Mouse (Mus musculus) MEL (cell line): ENCODE results near the gene Atxn3. TPM values are rescaled to one million over a fixed set of nuclear protein-coding genes. Genes with fewer than 3 reads are reported as not detected.
A peak's percentile ranks its signal among the peaks of the same experiment; 100 is the strongest.
"Not testable (repeated sequence)": the region's sequence is repeated elsewhere in the genome, so short reads cannot be mapped to it uniquely, and the experiment has no call there.

Experiments used
- DNase-seq: peaks from one replicate; pipeline ENCODE4 v3.0.0; 2011; ENCODE audit warnings: low read depth, low spot score
- H3K27ac ChIP-seq: 2 replicates; pipeline ENCODE4 v1.5.1; 2012; ENCODE audit warnings: low read depth, mild to moderate bottlenecking, control low read depth, low read length, moderate library complexity; ENCODE audit not compliant: control insufficient read depth
- H3K27me3 ChIP-seq, 2 experiments: fragments of 150-350 bp in 1 of 2; sonication (generic) in 1 of 2; 2 replicates each; pipeline ENCODE4 v1.6.1; 2012; ENCODE audit warnings: low read length in 2 of 2, mild to moderate bottlenecking in 2 of 2, improper control_type of control experiment in 1 of 2, moderate library complexity in 1 of 2; ENCODE audit not compliant: insufficient read depth in 2 of 2, control insufficient read depth in 1 of 2
- H3K36me3 ChIP-seq, 2 experiments: 2 replicates each; pipeline ENCODE4 v1.6.1; 2012 to 2014; ENCODE audit warnings: low read length in 2 of 2, improper control_type of control experiment in 1 of 2, inconsistent platforms in 1 of 2, mild to moderate bottlenecking in 1 of 2; ENCODE audit not compliant: insufficient read depth in 2 of 2, control insufficient read depth in 1 of 2
- H3K4me1 ChIP-seq, 2 experiments: fragments of 150-350 bp in 1 of 2; sonication (generic) in 1 of 2; 2 replicates each; pipeline ENCODE4 v1.6.1; 2012; ENCODE audit warnings: low read length in 2 of 2, improper control_type of control experiment in 1 of 2, mild to moderate bottlenecking in 1 of 2; ENCODE audit not compliant: insufficient read depth in 2 of 2, control insufficient read depth in 1 of 2
- H3K4me3 ChIP-seq, 2 experiments: fragments of 150-350 bp in 1 of 2; sonication (generic) in 1 of 2; 2 replicates each; pipeline ENCODE4 v1.5.1; 2012; ENCODE audit warnings: low read depth in 2 of 2, low read length in 2 of 2, mild to moderate bottlenecking in 2 of 2, moderate library complexity in 2 of 2, control low read depth in 1 of 2, improper control_type of control experiment in 1 of 2; ENCODE audit not compliant: control insufficient read depth in 1 of 2, insufficient read depth in 1 of 2
- H3K79me2 ChIP-seq: 2 replicates; pipeline ENCODE4 v1.6.1; 2012; ENCODE audit warnings: mild to moderate bottlenecking, low read length, moderate library complexity; ENCODE audit not compliant: control insufficient read depth, poor library complexity, insufficient read depth
- H3K9ac ChIP-seq: 2 replicates; pipeline ENCODE4 v1.6.1; 2012; ENCODE audit warnings: low read depth, mild to moderate bottlenecking, control low read depth, low read length, moderate library complexity; ENCODE audit not compliant: control insufficient read depth, poor library complexity, severe bottlenecking
- H3K9me3 ChIP-seq: fragments of 150-350 bp; sonication (generic); replicated peaks from 2 replicates; pipeline ENCODE4 v1.6.1; 2012; ENCODE audit warnings: mild to moderate bottlenecking, low read length, improper control_type of control experiment, moderate library complexity; ENCODE audit not compliant: insufficient read depth
- BHLHE40 ChIP-seq: IDR thresholded peaks from 2 replicates; pipeline ENCODE4 v1.6.1; 2012; ENCODE audit warnings: low read depth, mild to moderate bottlenecking, inconsistent platforms, low read length, improper control_type of control experiment, borderline replicate concordance
- CHD2 ChIP-seq: IDR thresholded peaks from 2 replicates; pipeline ENCODE4 v1.6.1; 2011; ENCODE audit warnings: low read length, improper control_type of control experiment
- CTCF ChIP-seq, 3 experiments: IDR thresholded peaks in 2 of 3; conservative IDR thresholded peaks in 1 of 3; 2 replicates each; pipeline ENCODE4 v1.5.1; 2011 to 2012; ENCODE audit warnings: low read length in 3 of 3, low read depth in 2 of 3, mild to moderate bottlenecking in 2 of 3, improper control_type of control experiment in 1 of 3, inconsistent platforms in 1 of 3, mixed read lengths in 1 of 3, moderate library complexity in 1 of 3; ENCODE audit not compliant: control insufficient read depth in 1 of 3, insufficient read depth in 1 of 3, poor library complexity in 1 of 3, severe bottlenecking in 1 of 3
- E2F4 ChIP-seq: IDR thresholded peaks from 2 replicates; pipeline ENCODE4 v1.6.1; 2011; ENCODE audit warnings: low read depth, low read length, improper control_type of control experiment, borderline replicate concordance
- ELF1 ChIP-seq: IDR thresholded peaks from 2 replicates; pipeline ENCODE4 v1.6.1; 2014; ENCODE audit warnings: low read depth, mild to moderate bottlenecking, inconsistent platforms, low read length, improper control_type of control experiment, moderate library complexity
- EP300 ChIP-seq, 2 experiments: IDR thresholded peaks; 2 replicates each; pipeline ENCODE4 v1.6.1; 2011; ENCODE audit warnings: improper control_type of control experiment in 2 of 2, low read length in 2 of 2, low read depth in 1 of 2, mild to moderate bottlenecking in 1 of 2
- HCFC1 ChIP-seq: IDR thresholded peaks from 2 replicates; pipeline ENCODE4 v1.6.1; 2012; ENCODE audit warnings: low read depth, mild to moderate bottlenecking, inconsistent platforms, low read length, improper control_type of control experiment, moderate library complexity
- JUND ChIP-seq: IDR thresholded peaks from 2 replicates; pipeline ENCODE4 v1.6.1; 2011; ENCODE audit warnings: low read depth, mild to moderate bottlenecking, improper control_type of control experiment, low read length
- KAT2A ChIP-seq: conservative IDR thresholded peaks from 2 replicates; pipeline ENCODE4 v1.6.1; 2012; ENCODE audit warnings: low read depth, low read length, improper control_type of control experiment, inconsistent platforms
- MAFK ChIP-seq: IDR thresholded peaks from 2 replicates; pipeline ENCODE4 v1.6.1; 2011; ENCODE audit warnings: low read depth, mild to moderate bottlenecking, low read length, improper control_type of control experiment, borderline replicate concordance
- MAX ChIP-seq: IDR thresholded peaks from 2 replicates; pipeline ENCODE4 v1.6.1; 2011; ENCODE audit warnings: low read length, improper control_type of control experiment
- MAZ ChIP-seq: IDR thresholded peaks from 2 replicates; pipeline ENCODE4 v1.6.1; 2012; ENCODE audit warnings: low read depth, mild to moderate bottlenecking, inconsistent platforms, low read length, improper control_type of control experiment
- MXI1 ChIP-seq: IDR thresholded peaks from 2 replicates; pipeline ENCODE4 v1.6.1; 2011; ENCODE audit warnings: mild to moderate bottlenecking, low read depth, low read length, improper control_type of control experiment
- MYC ChIP-seq: IDR thresholded peaks from 2 replicates; pipeline ENCODE4 v1.6.1; 2011; ENCODE audit warnings: low read depth, mild to moderate bottlenecking, low read length, improper control_type of control experiment, moderate library complexity
- NELFE ChIP-seq: IDR thresholded peaks from 2 replicates; pipeline ENCODE4 v1.6.1; 2011; ENCODE audit warnings: low read depth, low read length, improper control_type of control experiment
- NRF1 ChIP-seq: IDR thresholded peaks from 2 replicates; pipeline ENCODE4 v1.6.1; 2014; ENCODE audit warnings: low read depth, mild to moderate bottlenecking, inconsistent platforms, low read length, improper control_type of control experiment, moderate library complexity; ENCODE audit not compliant: poor library complexity, insufficient read depth, severe bottlenecking
- POLR2A ChIP-seq, 2 experiments: IDR thresholded peaks; 2 replicates each; pipeline ENCODE4 v1.6.1; 2011 to 2012; ENCODE audit warnings: low read length in 2 of 2, mild to moderate bottlenecking in 2 of 2, control low read depth in 1 of 2, improper control_type of control experiment in 1 of 2, low read depth in 1 of 2, moderate library complexity in 1 of 2; ENCODE audit not compliant: control insufficient read depth in 1 of 2, insufficient read depth in 1 of 2, poor library complexity in 1 of 2
- POLR2AphosphoS2 ChIP-seq: IDR thresholded peaks from 2 replicates; pipeline ENCODE4 v1.6.1; 2011; ENCODE audit warnings: low read length, improper control_type of control experiment
- POLR2AphosphoS5 ChIP-seq: IDR thresholded peaks from 2 replicates; pipeline ENCODE4 v1.6.1; 2012; ENCODE audit warnings: low read depth, borderline replicate concordance, mild to moderate bottlenecking, inconsistent platforms, low read length, moderate library complexity, mixed read lengths
- RCOR1 ChIP-seq: IDR thresholded peaks from 2 replicates; pipeline ENCODE4 v1.6.1; 2012; ENCODE audit warnings: low read depth, mild to moderate bottlenecking, inconsistent platforms, low read length, improper control_type of control experiment
- SIN3A ChIP-seq: IDR thresholded peaks from 2 replicates; pipeline ENCODE4 v1.6.1; 2012; ENCODE audit warnings: low read length, improper control_type of control experiment, inconsistent platforms
- SMC3 ChIP-seq: IDR thresholded peaks from 2 replicates; pipeline ENCODE4 v1.6.1; 2011; ENCODE audit warnings: low read depth, low read length, improper control_type of control experiment
- TBP ChIP-seq: IDR thresholded peaks from 2 replicates; pipeline ENCODE4 v1.8.0; 2011; ENCODE audit warnings: low read depth, low read length, improper control_type of control experiment
- TCF12 ChIP-seq: IDR thresholded peaks from 2 replicates; pipeline ENCODE4 v1.6.1; 2014; ENCODE audit warnings: low read depth, mild to moderate bottlenecking, inconsistent platforms, low read length, improper control_type of control experiment, moderate library complexity
- ZMIZ1 ChIP-seq: IDR thresholded peaks from 2 replicates; pipeline ENCODE4 v1.6.1; 2012; ENCODE audit warnings: low read depth, mild to moderate bottlenecking, inconsistent platforms, low read length, improper control_type of control experiment, moderate library complexity
- polyA plus RNA-seq, 2 experiments: library from polyadenylated mRNA; stranded (reverse) in 1 of 2; unstranded in 1 of 2; fragments of >175 nt in 1 of 2; fragments of >200 nt in 1 of 2; gene quantifications; 2 replicates each; pipeline versions ENCODE4 v1.2.1 to v1.2.4; 2012; ENCODE audit warnings: low replicate concordance in 2 of 2, low read depth in 1 of 2; ENCODE audit not compliant: insufficient read length in 2 of 2, insufficient read depth in 1 of 2, missing spikeins in 1 of 2
- total RNA-seq: library from RNA; depleted of rRNA; stranded (reverse); fragments of 300-350 nt; gene quantifications from 2 replicates; pipeline ENCODE4 v1.2.3, GENCODE M21; 2012

Atxn3 gene
- total and polyA plus RNA-seq, 3 experiments = 21.8 to 400 (median 27.8) TPM

DNA sequence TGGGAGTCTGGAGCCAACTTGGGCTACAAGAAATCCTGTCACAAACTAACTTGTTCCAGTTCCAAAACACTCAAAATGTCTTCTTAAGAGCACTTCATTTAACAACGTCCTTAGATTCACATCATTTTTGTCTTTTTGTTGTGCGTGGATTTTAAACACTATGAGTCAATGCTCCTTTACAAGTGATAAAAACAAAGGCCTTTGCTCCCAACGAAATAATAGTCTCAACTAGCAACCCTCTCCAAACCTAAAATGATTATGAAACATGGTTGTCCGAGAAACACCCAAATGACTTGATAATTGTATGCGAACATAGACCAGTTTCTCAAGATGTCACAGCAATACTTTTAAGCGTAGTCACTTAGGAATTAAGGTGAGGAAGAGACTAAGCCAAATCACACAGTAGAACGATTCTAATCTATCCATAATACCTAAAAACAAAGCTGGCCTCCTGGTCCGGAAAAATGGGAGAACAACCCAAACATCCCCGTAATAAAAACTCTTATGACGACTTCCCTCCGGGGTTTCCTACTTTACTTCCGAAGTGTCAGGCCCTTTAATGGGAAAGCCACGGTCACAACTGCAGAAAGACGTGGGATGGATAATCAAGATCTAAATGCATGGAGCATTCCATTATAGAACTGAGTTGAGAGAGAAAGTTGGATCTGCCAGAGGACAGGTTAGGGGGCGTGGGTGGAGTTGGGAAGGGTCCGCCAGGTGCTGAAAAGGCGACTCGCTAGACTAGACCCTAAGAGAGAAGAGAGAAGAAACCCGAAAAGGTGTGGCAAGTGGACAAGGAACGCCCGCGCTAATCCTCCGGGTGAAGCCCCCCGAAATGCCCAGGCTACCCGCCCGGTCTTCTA lies 736 bp downstream of the Atxn3 start:
- peak overlapping the region; percentile 99 for H3K9ac ChIP-seq
- TF ChIP-seq HCFC1 (peak; percentile 36; the same call in 1 of the 2 replicates), SIN3A (peak; percentile 59), NRF1 (0 out of 2 replicates have a peak, but pooled peaks have one; percentile 5), JUND (no peak), POLR2AphosphoS5 (no peak), TCF12 (0 out of 2 replicates have a peak, but pooled peaks have one; percentile 2), MYC (no peak; the same call in 1 of the 2 replicates), EP300 (IDR thresholded peaks at IDR 0.05; ENCODE audit: low read depth in 1 of 2, low read length in 2 of 2) (0 out of 4 replicates have a peak, but pooled peaks of 1 of the 2 experiments have one; percentile 4), ZMIZ1 (peak; percentile 17; the same call in 1 of the 2 replicates), SMC3 (no peak), CTCF (IDR thresholded peaks at IDR 0.05 in 2 of 3, conservative IDR thresholded peaks at IDR 0.05 in 1 of 3; ENCODE audit: control insufficient read depth in 1 of 3, insufficient read depth in 1 of 3, low read depth in 2 of 3, low read length in 3 of 3, poor library complexity in 1 of 3, severe bottlenecking in 1 of 3) (no peak), TBP (no peak)
- DNase-seq = peak; percentile 62
- H3K27me3 ChIP-seq = no peaks in the 10 kb centered on the region
- peak overlapping the region; percentile 66 for H3K27ac ChIP-seq
- H3K4me3 ChIP-seq = peak overlapping the region; percentile 98 to 100
- peaks cover 2 to 6% of the 10 kb centered on the region in 2 experiments; a peak in 3 of 4 replicates for H3K4me1 ChIP-seq
- peaks cover 35% of the 10 kb centered on the region for H3K79me2 ChIP-seq
- no peaks in the 10 kb centered on the region for H3K9me3 ChIP-seq
- H3K36me3 ChIP-seq = peaks cover 0 to 10% of the 10 kb centered on the region in 2 experiments; a peak in 2 of 4 replicates

DNA sequence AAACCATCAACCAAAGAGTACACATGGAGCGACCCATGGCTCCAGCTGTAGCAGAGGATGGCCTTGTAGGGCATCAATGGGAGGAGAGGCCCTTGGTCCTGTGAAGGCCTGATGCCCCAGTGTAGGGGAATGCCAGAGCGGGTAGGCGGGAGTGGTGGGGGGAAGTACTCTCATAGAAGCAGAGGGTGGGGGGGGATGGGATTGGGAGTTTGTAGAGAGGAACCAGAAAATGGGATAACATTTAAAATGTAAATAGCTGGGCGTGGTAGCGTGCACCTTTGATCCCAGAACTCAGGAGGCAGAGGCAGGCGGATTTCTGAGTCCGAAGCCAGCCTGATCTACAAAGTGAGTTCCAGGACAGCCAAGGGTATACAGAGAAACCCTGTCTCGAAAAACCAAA lies 2.2 kb downstream of the Atxn3 start:
- H3K79me2 ChIP-seq = peaks cover 42% of the 10 kb centered on the region
- H3K9ac ChIP-seq, DNase-seq, H3K4me3 ChIP-seq, H3K4me1 ChIP-seq, H3K27me3 ChIP-seq, H3K9me3 ChIP-seq, H3K27ac ChIP-seq: not testable (repeated sequence)
- H3K36me3 ChIP-seq = peaks cover 0 to 10% of the 10 kb centered on the region in 2 experiments; a peak in 2 of 4 replicates

DNA sequence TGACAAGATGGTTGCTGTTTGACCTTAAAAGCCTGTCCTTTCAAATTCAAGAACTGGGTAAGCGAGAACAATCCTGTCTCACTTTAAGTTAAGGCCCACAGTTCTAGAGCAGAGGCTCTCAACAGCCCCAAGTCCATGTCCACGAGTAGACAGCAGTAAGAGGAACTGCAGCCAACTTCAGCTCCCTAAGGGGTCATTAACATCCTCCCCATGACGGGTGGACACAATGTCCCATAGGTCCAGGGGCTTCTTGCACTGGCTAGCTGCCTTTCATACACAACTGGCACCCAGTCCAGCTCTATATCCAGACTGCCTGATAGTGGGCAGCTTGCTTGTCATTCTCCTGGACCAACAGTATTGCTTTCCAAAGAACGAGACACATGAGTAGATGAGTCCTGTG lies 9.2 kb downstream of the Atxn3 start:
- Histone ChIP-seq H3K27ac (no peak overlapping the region), H3K9me3 (no peaks in the 10 kb centered on the region), H3K79me2 (peaks cover 22% of the 10 kb centered on the region), H3K4me1 (no peaks in the 10 kb centered on the region), H3K4me3 (no peak overlapping the region), H3K9ac (no peak overlapping the region), H3K36me3 (peaks cover 0 to 11% of the 10 kb centered on the region in 2 experiments; a peak in 2 of 4 replicates), H3K27me3 (no peaks in the 10 kb centered on the region)
- DNase-seq = no peak
- no peak for TF ChIP-seq MAFK
- TF ChIP-seq POLR2A (IDR thresholded peaks at IDR 0.05; ENCODE audit: control insufficient read depth in 1 of 2, insufficient read depth in 1 of 2, low read depth in 1 of 2, low read length in 2 of 2, poor library complexity in 1 of 2) = no peak
- TF ChIP-seq HCFC1 = no peak
- TF ChIP-seq MAZ = no peak
- no peak for TF ChIP-seq POLR2AphosphoS2
- TF ChIP-seq E2F4 = no peak
- no peak for TF ChIP-seq KAT2A
- no peak for TF ChIP-seq MXI1
- no peak for TF ChIP-seq BHLHE40
- TF ChIP-seq MAX = no peak
- TF ChIP-seq RCOR1 = no peak
- TF ChIP-seq CHD2 = no peak
- TF ChIP-seq ZMIZ1 = no peak
- TF ChIP-seq SIN3A = no peak
- no peak for TF ChIP-seq ELF1
- no peak for TF ChIP-seq NELFE
